Mouse (Mus musculus): Measurements from ENCODE around the gene Tmx2. TPM values are rescaled to one million over a fixed set of nuclear protein-coding genes. Genes with fewer than 3 reads are reported as not detected.

The Tmx2 gene
- total and polyA plus RNA-seq, 3 experiments, result 4.0 to 96.2 (median 66.2) TPM

DNA sequence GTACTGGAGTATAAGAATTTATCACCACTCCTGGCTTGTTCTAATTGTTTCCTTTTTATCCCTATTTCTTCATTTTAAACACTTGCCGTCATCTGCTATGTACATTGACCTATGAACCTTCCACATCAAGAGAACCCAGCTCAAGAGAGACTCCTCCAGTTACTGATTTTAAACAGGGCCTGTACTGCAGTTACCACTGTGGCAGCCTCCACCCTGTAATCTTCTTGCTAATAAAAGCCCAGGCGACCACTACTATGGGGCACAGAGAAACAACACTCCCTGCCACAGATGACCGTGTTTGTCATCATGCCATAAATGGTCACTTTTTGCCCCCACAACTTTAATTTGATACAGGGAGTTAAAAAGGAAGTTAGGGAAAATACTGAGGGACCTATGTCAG lies 51.9 kb downstream of the Tmx2 start:
- H3K4me1 ChIP-seq (ENCODE audit: insufficient read depth, low read depth, low read length), result peaks cover 57% of the 10 kb centered on the region

GRCm38 (mm10) chr2:84626366-84626975 lies 52.5 kb downstream of the Tmx2 start:
- DNase-seq (ENCODE audit: low spot score), result no peak
- Histone ChIP-seq H3K9me3 (replicated peaks) (no peaks in the 10 kb centered on the region), H3K4me1 (ENCODE audit: insufficient read depth, low read depth, low read length) (peaks cover 54% of the 10 kb centered on the region), H3K27me3 (ENCODE audit: insufficient read depth, low read length) (no peaks in the 10 kb centered on the region), H3K4me3 (ENCODE audit: low read depth, low read length) (no peak overlapping the region), H3K36me3 (replicated peaks) (peaks cover 41% of the 10 kb centered on the region)
- ATAC-seq (ENCODE audit: extremely low read depth, insufficient number of reproducible peaks, low FRiP score, poor library complexity, severe bottlenecking), result no peak
- no peak for TF ChIP-seq GATA1 (IDR thresholded peaks at IDR 0.05; ENCODE audit: borderline replicate concordance, low read length)
- no peak for TF ChIP-seq GATA2 (IDR thresholded peaks at IDR 0.05; ENCODE audit: borderline replicate concordance, low read depth, low read length)
- no peak for TF ChIP-seq TAL1 (conservative IDR thresholded peaks at IDR 0.05; ENCODE audit: low read depth, low read length)
- TF ChIP-seq POLR2AphosphoS5 (IDR thresholded peaks at IDR 0.05; ENCODE audit: insufficient replicate concordance, low read depth, low read length), result no peak
- no peak for TF ChIP-seq CTCF (IDR thresholded peaks at IDR 0.05; ENCODE audit: low read depth, low read length)

More for the DNA sequence above, 51.9 kb downstream of the Tmx2 start:
- no peak overlapping the region for H3K4me3 ChIP-seq (ENCODE audit: low read depth, low read length)
- peaks cover 44% of the 10 kb centered on the region for H3K36me3 ChIP-seq (replicated peaks)
- TF ChIP-seq GATA1 (IDR thresholded peaks at IDR 0.05; ENCODE audit: borderline replicate concordance, low read length) (no peak), TAL1 (conservative IDR thresholded peaks at IDR 0.05; ENCODE audit: low read depth, low read length) (no peak), GATA2 (IDR thresholded peaks at IDR 0.05; ENCODE audit: borderline replicate concordance, low read depth, low read length) (no peak), POLR2AphosphoS5 (IDR thresholded peaks at IDR 0.05; ENCODE audit: insufficient replicate concordance, low read depth, low read length) (no peak), CTCF (IDR thresholded peaks at IDR 0.05; ENCODE audit: low read depth, low read length) (no peak)
- H3K9me3 ChIP-seq (replicated peaks), result no peaks in the 10 kb centered on the region
- no peaks in the 10 kb centered on the region for H3K27me3 ChIP-seq (ENCODE audit: insufficient read depth, low read length)
- DNase-seq (ENCODE audit: low spot score) (no peak), ATAC-seq (ENCODE audit: extremely low read depth, insufficient number of reproducible peaks, low FRiP score, poor library complexity, severe bottlenecking) (no peak)

GRCm38 (mm10) chr2:84624201-84624600 lies 54.7 kb downstream of the Tmx2 start:
- DNase-seq (ENCODE audit: low spot score) (no peak), ATAC-seq (ENCODE audit: extremely low read depth, insufficient number of reproducible peaks, low FRiP score, poor library complexity, severe bottlenecking) (no peak)
- H3K36me3 ChIP-seq (replicated peaks), result peaks cover 55% of the 10 kb centered on the region
- H3K4me3 ChIP-seq (ENCODE audit: low read depth, low read length), result peak overlapping the region; percentile 53; the same call in 1 of the 2 replicates
- H3K4me1 ChIP-seq (ENCODE audit: insufficient read depth, low read depth, low read length), result peaks cover 59% of the 10 kb centered on the region
- no peak for TF ChIP-seq POLR2AphosphoS5 (IDR thresholded peaks at IDR 0.05; ENCODE audit: insufficient replicate concordance, low read depth, low read length)
- no peak for TF ChIP-seq TAL1 (conservative IDR thresholded peaks at IDR 0.05; ENCODE audit: low read depth, low read length)
- TF ChIP-seq CTCF (IDR thresholded peaks at IDR 0.05; ENCODE audit: low read depth, low read length), result no peak
- no peak for TF ChIP-seq GATA1 (IDR thresholded peaks at IDR 0.05; ENCODE audit: borderline replicate concordance, low read length)
- TF ChIP-seq GATA2 (IDR thresholded peaks at IDR 0.05; ENCODE audit: borderline replicate concordance, low read depth, low read length), result no peak
- no peaks in the 10 kb centered on the region for H3K27me3 ChIP-seq (ENCODE audit: insufficient read depth, low read length)
- H3K9me3 ChIP-seq (replicated peaks), result no peaks in the 10 kb centered on the region

GRCm38 (mm10) chr2:84623428-84624119 lies 55.4 kb downstream of the Tmx2 start:
- TF ChIP-seq GATA2 (IDR thresholded peaks at IDR 0.05; ENCODE audit: borderline replicate concordance, low read depth, low read length) (no peak), TAL1 (conservative IDR thresholded peaks at IDR 0.05; ENCODE audit: low read depth, low read length) (no peak), CTCF (IDR thresholded peaks at IDR 0.05; ENCODE audit: low read depth, low read length) (no peak), POLR2AphosphoS5 (IDR thresholded peaks at IDR 0.05; ENCODE audit: insufficient replicate concordance, low read depth, low read length) (no peak), GATA1 (IDR thresholded peaks at IDR 0.05; ENCODE audit: borderline replicate concordance, low read length) (no peak)
- Histone ChIP-seq H3K36me3 (replicated peaks) (peaks cover 57% of the 10 kb centered on the region), H3K27me3 (ENCODE audit: insufficient read depth, low read length) (no peaks in the 10 kb centered on the region), H3K4me3 (ENCODE audit: low read depth, low read length) (no peak overlapping the region), H3K4me1 (ENCODE audit: insufficient read depth, low read depth, low read length) (peaks cover 65% of the 10 kb centered on the region), H3K9me3 (replicated peaks) (no peaks in the 10 kb centered on the region)
- no peak for DNase-seq (ENCODE audit: low spot score)
- ATAC-seq (ENCODE audit: extremely low read depth, insufficient number of reproducible peaks, low FRiP score, poor library complexity, severe bottlenecking), result no peak

DNA sequence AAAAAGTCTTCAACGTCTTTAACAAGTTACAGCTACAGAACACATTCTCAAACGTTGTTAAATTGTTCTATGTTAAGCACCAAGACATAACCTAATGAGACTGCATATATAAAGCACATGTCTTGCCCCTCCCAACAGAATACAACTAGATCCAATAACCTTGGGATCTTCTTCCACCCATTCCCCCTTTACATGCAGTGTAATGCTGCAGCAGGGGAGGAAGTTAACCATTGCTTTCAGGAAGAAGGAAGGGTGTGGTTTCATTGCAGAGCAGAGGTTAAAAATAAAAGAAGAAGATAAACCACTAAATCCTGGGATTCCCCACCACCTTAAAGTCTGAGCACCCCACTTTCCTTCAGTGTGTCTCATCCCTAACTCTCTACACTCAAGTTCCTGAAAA lies 56.3 kb downstream of the Tmx2 start:
- Histone ChIP-seq H3K4me1 (ENCODE audit: insufficient read depth, low read depth, low read length) (peaks cover 63% of the 10 kb centered on the region), H3K36me3 (replicated peaks) (peaks cover 54% of the 10 kb centered on the region), H3K9me3 (replicated peaks) (no peaks in the 10 kb centered on the region), H3K4me3 (ENCODE audit: low read depth, low read length) (no peak overlapping the region; the same call in 1 of the 2 replicates), H3K27me3 (ENCODE audit: insufficient read depth, low read length) (no peaks in the 10 kb centered on the region)
- DNase-seq (ENCODE audit: low spot score), result no peak
- TF ChIP-seq POLR2AphosphoS5 (IDR thresholded peaks at IDR 0.05; ENCODE audit: insufficient replicate concordance, low read depth, low read length) (no peak), CTCF (IDR thresholded peaks at IDR 0.05; ENCODE audit: low read depth, low read length) (no peak), TAL1 (conservative IDR thresholded peaks at IDR 0.05; ENCODE audit: low read depth, low read length) (no peak), GATA2 (IDR thresholded peaks at IDR 0.05; ENCODE audit: borderline replicate concordance, low read depth, low read length) (no peak), GATA1 (IDR thresholded peaks at IDR 0.05; ENCODE audit: borderline replicate concordance, low read length) (no peak)
- no peak for ATAC-seq (ENCODE audit: extremely low read depth, insufficient number of reproducible peaks, low FRiP score, poor library complexity, severe bottlenecking)

Other genes starting within 250 kb of the Tmx2 start
- gene Tfpi, start 202.4 kb downstream of the Tmx2 start, total RNA-seq (2014; fragmentation: Nextera tagmentation), result 61.5 and 62.5 TPM in 2 replicates
- gene Tfpi, start 202.4 kb downstream of the Tmx2 start, total RNA-seq (2017), result 37.1 and 41.4 TPM in 2 replicates
- gene Tfpi, start 202.4 kb downstream of the Tmx2 start, polyA plus RNA-seq (2012), result 1.2 TPM in 2 replicates
- 67.8 and 83.0 TPM in 2 replicates for gene Ctnnd1, start 28.4 kb downstream of the Tmx2 start, total RNA-seq (2014; fragmentation: Nextera tagmentation)
- gene Ctnnd1, start 28.4 kb downstream of the Tmx2 start, total RNA-seq (2017), result 25.3 and 29.8 TPM in 2 replicates
- gene Ctnnd1, start 28.4 kb downstream of the Tmx2 start, polyA plus RNA-seq (2012), result 9.6 and 13.8 TPM in 2 replicates
- gene Btbd18, start 20.1 kb downstream of the Tmx2 start, total RNA-seq (2014; fragmentation: Nextera tagmentation), result not detected in 2 replicates
- gene Btbd18, start 20.1 kb downstream of the Tmx2 start, total RNA-seq (2017), result 0.12 and 0.16 TPM in 2 replicates
- not detected in 2 replicates for gene Btbd18, start 20.1 kb downstream of the Tmx2 start, polyA plus RNA-seq (2012)
- gene Selenoh, start 8.4 kb downstream of the Tmx2 start, total RNA-seq (2014; fragmentation: Nextera tagmentation), result 49.4 and 51.5 TPM in 2 replicates
- gene Selenoh, start 8.4 kb downstream of the Tmx2 start, total RNA-seq (2017), result 160 and 178 TPM in 2 replicates
- 381 and 384 TPM in 2 replicates for gene Selenoh, start 8.4 kb downstream of the Tmx2 start, polyA plus RNA-seq (2012)
- gene Gm28635, start 1.1 kb downstream of the Tmx2 start, total RNA-seq (2014; fragmentation: Nextera tagmentation), result not detected in 2 replicates
- gene Gm28635, start 1.1 kb downstream of the Tmx2 start, total RNA-seq (2017), result not detected in 2 replicates
- gene Gm28635, start 1.1 kb downstream of the Tmx2 start, polyA plus RNA-seq (2012), result not detected in 2 replicates
- 51.1 and 55.0 TPM in 2 replicates for gene Med19, start 738 bp downstream of the Tmx2 start, total RNA-seq (2014; fragmentation: Nextera tagmentation)
- 26.8 and 33.1 TPM in 2 replicates for gene Med19, start 738 bp downstream of the Tmx2 start, total RNA-seq (2017)
- gene Med19, start 738 bp downstream of the Tmx2 start, polyA plus RNA-seq (2012), result 14.8 and 17.8 TPM in 2 replicates
- gene Zdhhc5, start 36.0 kb upstream of the Tmx2 start, total RNA-seq (2014; fragmentation: Nextera tagmentation), result 61.0 and 70.6 TPM in 2 replicates
- gene Zdhhc5, start 36.0 kb upstream of the Tmx2 start, total RNA-seq (2017), result 32.6 and 38.0 TPM in 2 replicates
- 30.7 and 32.5 TPM in 2 replicates for gene Zdhhc5, start 36.0 kb upstream of the Tmx2 start, polyA plus RNA-seq (2012)
- 30.0 and 30.7 TPM in 2 replicates for gene Clp1, start 48.2 kb upstream of the Tmx2 start, total RNA-seq (2014; fragmentation: Nextera tagmentation)
- 44.7 and 51.0 TPM in 2 replicates for gene Clp1, start 48.2 kb upstream of the Tmx2 start, total RNA-seq (2017)
- gene Clp1, start 48.2 kb upstream of the Tmx2 start, polyA plus RNA-seq (2012), result 0.98 and 1.1 TPM in 2 replicates
- 13.1 TPM in 1 of 2 replicates, not detected in the other for gene Ypel4, start 54.9 kb upstream of the Tmx2 start, total RNA-seq (2014; fragmentation: Nextera tagmentation)
- 0.29 and 0.44 TPM in 2 replicates for gene Ypel4, start 54.9 kb upstream of the Tmx2 start, total RNA-seq (2017)
- gene Ypel4, start 54.9 kb upstream of the Tmx2 start, polyA plus RNA-seq (2012), result 0.07 and 0.16 TPM in 2 replicates
- not detected in 2 replicates for gene Gm19426, start 64.5 kb upstream of the Tmx2 start, total RNA-seq (2014; fragmentation: Nextera tagmentation)
- gene Gm19426, start 64.5 kb upstream of the Tmx2 start, total RNA-seq (2017), result not detected in 2 replicates
- not detected in 2 replicates for gene Gm19426, start 64.5 kb upstream of the Tmx2 start, polyA plus RNA-seq (2012)
- gene Serping1, start 96.3 kb upstream of the Tmx2 start, total RNA-seq (2014; fragmentation: Nextera tagmentation), result not detected in 2 replicates
- gene Serping1, start 96.3 kb upstream of the Tmx2 start, total RNA-seq (2017), result not detected in 2 replicates
- not detected in 2 replicates for gene Serping1, start 96.3 kb upstream of the Tmx2 start, polyA plus RNA-seq (2012)
- 37.2 and 74.5 TPM in 2 replicates for gene Ube2l6, start 119.7 kb upstream of the Tmx2 start, total RNA-seq (2014; fragmentation: Nextera tagmentation)
- 20.2 and 22.5 TPM in 2 replicates for gene Ube2l6, start 119.7 kb upstream of the Tmx2 start, total RNA-seq (2017)
- 1.2 and 2.5 TPM in 2 replicates for gene Ube2l6, start 119.7 kb upstream of the Tmx2 start, polyA plus RNA-seq (2012)
- gene Smtnl1, start 143.5 kb upstream of the Tmx2 start, total RNA-seq (2014; fragmentation: Nextera tagmentation), result not detected in 2 replicates
- not detected in 2 replicates for gene Smtnl1, start 143.5 kb upstream of the Tmx2 start, total RNA-seq (2017)
- not detected in 2 replicates for gene Smtnl1, start 143.5 kb upstream of the Tmx2 start, polyA plus RNA-seq (2012)
- gene Timm10, start 147.9 kb upstream of the Tmx2 start, total RNA-seq (2014; fragmentation: Nextera tagmentation), result 13.5 and 21.0 TPM in 2 replicates
- gene Timm10, start 147.9 kb upstream of the Tmx2 start, total RNA-seq (2017), result 51.5 and 54.9 TPM in 2 replicates
- 13.3 and 19.5 TPM in 2 replicates for gene Timm10, start 147.9 kb upstream of the Tmx2 start, polyA plus RNA-seq (2012)
- gene Slc43a1, start 159.7 kb upstream of the Tmx2 start, total RNA-seq (2014; fragmentation: Nextera tagmentation), result 0.29 and 62.5 TPM in 2 replicates
- gene Slc43a1, start 159.7 kb upstream of the Tmx2 start, total RNA-seq (2017), result 0.05 and 0.12 TPM in 2 replicates
- 0.03 TPM in 1 of 2 replicates, not detected in the other for gene Slc43a1, start 159.7 kb upstream of the Tmx2 start, polyA plus RNA-seq (2012)
- not detected in 2 replicates for gene Rtn4rl2, start 207.6 kb upstream of the Tmx2 start, total RNA-seq (2014; fragmentation: Nextera tagmentation)
- gene Rtn4rl2, start 207.6 kb upstream of the Tmx2 start, total RNA-seq (2017), result not detected in 2 replicates
- not detected in 2 replicates for gene Rtn4rl2, start 207.6 kb upstream of the Tmx2 start, polyA plus RNA-seq (2012)